Mouse (Mus musculus) G1E (cell line): ENCODE results near the gene Tuba3a.

ENCODE experiments used
- CTCF ChIP-seq: IDR thresholded peaks from 2 replicates; pipeline ENCODE4 v1.5.1; 2012; ENCODE audit warnings: low read depth, low read length, inconsistent platforms, mixed read lengths
- POLR2AphosphoS5 ChIP-seq: IDR thresholded peaks from 2 replicates; pipeline ENCODE4 v1.6.1; 2012; ENCODE audit warnings: low read depth, low read length, inconsistent platforms; ENCODE audit not compliant: insufficient replicate concordance
- TAL1 ChIP-seq: conservative IDR thresholded peaks from 2 replicates; pipeline ENCODE4 v1.6.1; 2012; ENCODE audit warnings: low read depth, low read length, inconsistent platforms, mixed read lengths

DNA sequence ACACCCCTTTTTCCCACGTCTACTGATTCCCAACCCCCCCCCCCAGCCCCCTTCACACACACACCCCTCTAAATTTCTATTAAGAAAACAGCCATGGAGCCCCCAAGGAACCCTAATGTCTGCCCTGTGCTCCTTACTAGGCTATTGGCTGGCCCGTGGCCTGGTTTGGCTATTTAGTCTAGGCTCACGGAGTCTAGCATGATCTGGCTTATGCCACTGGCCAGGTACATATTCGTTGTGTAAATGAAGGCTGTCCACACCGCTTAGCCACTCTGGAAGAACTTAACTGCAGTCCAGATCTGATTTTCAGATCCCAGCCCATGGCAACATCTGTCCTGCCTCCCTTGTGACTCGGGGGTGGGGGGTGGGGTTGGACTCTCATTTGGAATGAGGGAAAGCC is 28.9 kb upstream of the Tuba3a start:
- TF ChIP-seq CTCF, result no peak
- no peak for TF ChIP-seq TAL1
- TF ChIP-seq POLR2AphosphoS5, result no peak
